ENCODE assay signal across 8 mouse cellular contexts in genomic region chr4:130045609-130046008, GRCm38 (mm10). TPM values are rescaled to one million over a fixed set of nuclear protein-coding genes. Genes with fewer than 3 reads are reported as not detected.
DNase-seq lines count a peak whose midpoint lies in the region; ATAC-seq lines count a peak whose summit lies in the region.

No protein-coding gene starts in this region.

- H3K27ac ChIP-seq in embryonic facial prominence, embryonic 11.5 days (replicated peaks; ENCODE audit: low read depth, low read length) = no peak overlapping the region; the same call in 1 of the 2 replicates
- H3K27ac ChIP-seq in liver, embryonic 16.5 days (ENCODE audit: low read length) = no peak overlapping the region
- H3K27ac ChIP-seq in stomach, embryonic 15.5 days = peak overlapping the region; percentile 96

- H3K9ac ChIP-seq in embryonic facial prominence, embryonic 11.5 days (replicated peaks; ENCODE audit: low read length) = 0 out of 2 replicates have a peak overlapping the region, but pooled peaks have one; percentile 8
- no peak overlapping the region for H3K9ac ChIP-seq in liver, embryonic 16.5 days (ENCODE audit: low read depth, low read length)
- H3K9ac ChIP-seq in stomach, embryonic 15.5 days = no peak overlapping the region

- DNase-seq in adrenal gland, postnatal 14 days = peak; percentile 46
- no peak for DNase-seq in adrenal gland, adult 8-10 months
- peak; percentile 58 for DNase-seq in embryonic facial prominence, embryonic 11.5 days (ENCODE audit: low spot score)
- peak; percentile 47 to 53 for DNase-seq in heart, postnatal 36 days
- no peak for DNase-seq in cerebellum, adult 11-12 months
- no peak for DNase-seq in left cerebral cortex, postnatal 14 days (ENCODE audit: low spot score in 2 of 2)

- H3K9me3 ChIP-seq in embryonic facial prominence, embryonic 11.5 days (replicated peaks; ENCODE audit: control insufficient read depth, low read length) = no peaks in the 10 kb centered on the region
- H3K9me3 ChIP-seq in liver, embryonic 16.5 days (replicated peaks; ENCODE audit: control insufficient read depth, low read length) = no peaks in the 10 kb centered on the region
- H3K9me3 ChIP-seq in stomach, embryonic 15.5 days = no peaks in the 10 kb centered on the region

- no peak overlapping the region for H3K4me3 ChIP-seq in embryonic facial prominence, embryonic 11.5 days (ENCODE audit: low read depth, low read length)
- no peak overlapping the region for H3K4me3 ChIP-seq in liver, embryonic 16.5 days (ENCODE audit: low read depth, low read length)
- no peak overlapping the region for H3K4me3 ChIP-seq in stomach, embryonic 15.5 days (replicated peaks)

- WGBS in embryonic facial prominence, embryonic 11.5 days = 12% methylated on average over 14 of the region's 14 CpGs
- 6% methylated on average over 14 of the region's 14 CpGs for WGBS in liver, embryonic 16.5 days (ENCODE audit: insufficient replicate concordance)
- WGBS in stomach, embryonic 15.5 days = 23% methylated on average over 14 of the region's 14 CpGs

- H3K27me3 ChIP-seq in embryonic facial prominence, embryonic 11.5 days (ENCODE audit: control insufficient read depth, insufficient read depth, low read length) = no peaks in the 10 kb centered on the region
- peaks cover 11% of the 10 kb centered on the region for H3K27me3 ChIP-seq in liver, embryonic 16.5 days (ENCODE audit: control insufficient read depth, insufficient read depth, low read depth, low read length)
- H3K27me3 ChIP-seq in stomach, embryonic 15.5 days (replicated peaks) = no peaks in the 10 kb centered on the region

- H3K36me3 ChIP-seq in embryonic facial prominence, embryonic 11.5 days (replicated peaks; ENCODE audit: control insufficient read depth, insufficient read depth, low read depth, low read length) = no peaks in the 10 kb centered on the region
- no peaks in the 10 kb centered on the region for H3K36me3 ChIP-seq in liver, embryonic 16.5 days (ENCODE audit: control insufficient read depth, insufficient read depth)
- H3K36me3 ChIP-seq in stomach, embryonic 15.5 days = no peaks in the 10 kb centered on the region

- H3K4me2 ChIP-seq in embryonic facial prominence, embryonic 11.5 days (ENCODE audit: low read depth, low read length) = no peak overlapping the region
- no peak overlapping the region for H3K4me2 ChIP-seq in liver, embryonic 16.5 days (ENCODE audit: low read depth, low read length)
- H3K4me2 ChIP-seq in stomach, embryonic 15.5 days = peak overlapping the region; percentile 26; the same call in 1 of the 2 replicates

- ATAC-seq in embryonic facial prominence, embryonic 11.5 days (replicated peaks; ENCODE audit: insufficient number of reproducible peaks, low FRiP score, low TSS enrichment, low read depth) = no peak
- ATAC-seq in liver, embryonic 16.5 days (ENCODE audit: low read depth) = peak; percentile 21; the same call in 1 of the 2 replicates
- ATAC-seq in stomach, embryonic 15.5 days (ENCODE audit: insufficient read depth, low FRiP score, low read depth) = no peak

- intact Hi-C loops in heart, postnatal 36 days (cut with DNase I) = no loop called here
- intact Hi-C loops in left cerebral cortex, postnatal 14 days (cut with DNase I) = no loop called here

- H3K4me1 ChIP-seq in embryonic facial prominence, embryonic 11.5 days (ENCODE audit: control insufficient read depth, insufficient read depth, low read length) = peaks cover 7% of the 10 kb centered on the region
- H3K4me1 ChIP-seq in liver, embryonic 16.5 days (ENCODE audit: control insufficient read depth, low read depth, low read length) = no peaks in the 10 kb centered on the region
- H3K4me1 ChIP-seq in stomach, embryonic 15.5 days = peaks cover 41% of the 10 kb centered on the region

RNA-seq across cellular contexts. Expression of gene Col16a1, which starts 2.0 kb away (rescaled TPM):
- 20.0 and 21.3 TPM in 2 replicates for total RNA-seq in adrenal gland, postnatal 14 days (2021)
- 10 to 100 TPM in 3 of 4 experiments, 1 to 10 TPM in 1; 10.0 to 31.9 (median 19.9) TPM for total RNA-seq in adrenal gland, adult 8-10 months (2022)
- polyA plus RNA-seq in embryonic facial prominence, embryonic 11.5 days (2014; fragmentation: Nextera tagmentation; extraction: Ambion mirVana) = 5.6 and 8.9 TPM in 2 replicates
- total RNA-seq in heart, postnatal 36 days (2021) = 1 to 10 TPM; 7.4 to 8.5 TPM
- polyA plus RNA-seq in liver, embryonic 16.5 days (2015; fragmentation: Nextera tagmentation; extraction: Ambion mirVana) = 3.0 and 3.1 TPM in 2 replicates
- 91.5 and 93.3 TPM in 2 replicates for polyA plus RNA-seq in stomach, embryonic 15.5 days (2015; fragmentation: Nextera tagmentation; extraction: Ambion mirVana)
- 10 to 100 TPM; 12.2 to 17.8 TPM for total RNA-seq in left cerebral cortex, postnatal 14 days (2021)

RNA-seq across cellular contexts. Expression of gene Pef1, which starts 56.7 kb away (rescaled TPM):
- 55.1 and 56.9 TPM in 2 replicates for total RNA-seq in adrenal gland, postnatal 14 days (2021)
- total RNA-seq in adrenal gland, adult 8-10 months (2022) = 10 to 100 TPM; 81.1 to 93.8 (median 85.9) TPM
- polyA plus RNA-seq in embryonic facial prominence, embryonic 11.5 days (2014; fragmentation: Nextera tagmentation; extraction: Ambion mirVana) = 67.8 and 72.6 TPM in 2 replicates
- 10 to 100 TPM; 37.5 to 37.6 TPM for total RNA-seq in heart, postnatal 36 days (2021)
- polyA plus RNA-seq in liver, embryonic 16.5 days (2015; fragmentation: Nextera tagmentation; extraction: Ambion mirVana) = 40.6 and 43.6 TPM in 2 replicates
- polyA plus RNA-seq in stomach, embryonic 15.5 days (2015; fragmentation: Nextera tagmentation; extraction: Ambion mirVana) = 61.0 and 62.4 TPM in 2 replicates
- total RNA-seq in left cerebral cortex, postnatal 14 days (2021) = 10 to 100 TPM; 47.6 to 49.2 TPM

Comparison
In these comparisons a context has a peak if more than half of its experiments do, and no peak if none do; other contexts are left out.
1. DNase-seq: peak in adrenal gland, postnatal 14 days (single experiment), embryonic facial prominence, embryonic 11.5 days (single experiment) and heart, postnatal 36 days (2 of 2); none in adrenal gland, adult 8-10 months (single experiment), cerebellum, adult 11-12 months (single experiment) and left cerebral cortex, postnatal 14 days (0 of 2).